Mouse (Mus musculus): Measurements from ENCODE around the gene Phykpl. TPM values are rescaled to one million over a fixed set of nuclear protein-coding genes. Genes with fewer than 3 reads are reported as not detected.
A peak's percentile ranks its signal among the peaks of the same experiment; 100 is the strongest.
"Not testable (repeated sequence)": the region's sequence is repeated elsewhere in the genome, so short reads cannot be mapped to it uniquely, and the experiment has no call there.

Phykpl gene
- total RNA-seq, 2 experiments from 2014 or later = 20.9 to 24.6 TPM

DNA sequence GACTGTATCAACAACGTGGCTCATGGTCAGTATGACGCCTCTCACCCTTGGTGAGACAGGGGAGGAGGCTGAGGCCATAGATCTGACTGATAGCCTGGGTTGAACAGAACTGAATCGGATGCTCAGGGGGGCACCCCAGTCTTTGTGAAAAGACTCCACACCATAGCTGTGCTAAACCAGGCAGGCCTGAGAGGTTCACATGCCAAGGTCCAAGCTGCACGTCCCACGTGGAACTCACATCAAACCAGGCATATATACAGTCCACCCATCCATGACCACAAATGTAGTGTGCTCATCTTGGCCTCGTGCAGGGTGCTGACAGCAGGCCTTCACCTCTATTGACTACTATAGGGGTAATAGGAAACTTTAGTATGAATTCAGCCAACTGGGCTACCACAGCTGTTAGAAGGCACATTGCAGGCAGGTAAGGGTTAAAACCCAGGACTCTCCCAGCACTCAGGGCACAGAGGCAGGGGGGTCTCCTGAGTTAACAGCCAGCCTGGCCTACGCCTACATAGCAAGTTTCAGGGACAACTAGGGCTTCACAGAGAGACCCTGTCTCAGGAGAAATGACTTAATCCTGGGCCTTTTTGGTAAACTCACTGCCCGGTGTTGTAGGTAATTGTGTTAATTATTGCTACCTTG is 1.2 kb downstream of the Phykpl start:
- DNase-seq (ENCODE audit: low spot score in 2 of 2) = no peak

GRCm38 (mm10) chr11:51586411-51586810 is 1.9 kb downstream of the Phykpl start:
- DNase-seq (ENCODE audit: low spot score in 2 of 2) = no peak

GRCm38 (mm10) chr11:51587059-51587458 is 2.5 kb downstream of the Phykpl start:
- DNase-seq (ENCODE audit: low spot score in 2 of 2) = no peak

- no peak for DNase-seq (ENCODE audit: low spot score in 2 of 2)
Observed at GRCm38 (mm10) chr11:51588833-51589232, 4.3 kb downstream of the Phykpl start.

DNA sequence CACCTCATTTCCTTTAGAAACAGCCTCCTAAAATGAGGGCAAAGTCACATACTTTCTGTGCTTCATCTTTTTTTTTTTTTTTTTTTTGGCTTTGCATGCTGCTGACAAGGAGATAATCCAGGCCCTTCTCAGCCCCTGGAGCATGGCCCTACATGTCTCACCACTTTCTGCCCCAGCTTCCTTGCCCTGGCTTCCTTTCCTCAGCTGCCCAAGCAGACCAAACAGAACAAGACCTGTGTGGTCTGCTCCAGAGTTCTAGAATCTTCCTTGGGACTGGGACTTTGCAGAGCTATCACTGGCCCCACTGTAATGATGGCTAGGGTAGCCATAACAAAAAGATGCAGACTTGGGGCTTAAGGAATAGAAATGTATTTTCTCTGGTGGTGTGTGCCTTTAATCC is 5.4 kb downstream of the Phykpl start:
- DNase-seq (ENCODE audit: low spot score in 2 of 2) = no peak

- DNase-seq (ENCODE audit: low spot score in 2 of 2) = no peak
Observed at GRCm38 (mm10) chr11:51591168-51591567, 6.6 kb downstream of the Phykpl start.

DNA sequence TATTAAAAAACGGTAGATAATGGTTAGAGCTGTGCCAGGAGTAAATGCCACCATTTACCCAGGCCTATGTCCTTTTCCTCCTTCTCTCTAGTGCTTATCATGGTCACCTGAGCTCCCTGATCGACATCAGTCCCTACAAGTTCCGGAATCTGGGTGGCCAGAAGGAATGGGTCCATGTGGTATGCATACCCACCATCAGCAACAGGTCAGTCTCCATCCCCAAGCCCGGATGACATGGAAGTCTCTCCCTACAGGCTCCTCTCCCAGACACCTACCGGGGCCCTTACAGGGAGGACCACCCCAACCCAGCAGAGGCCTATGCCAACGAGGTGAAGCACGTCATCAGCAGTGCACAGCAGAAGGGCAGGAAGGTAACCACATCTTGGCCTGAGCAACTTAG is 7.4 kb downstream of the Phykpl start:
- DNase-seq (ENCODE audit: low spot score in 2 of 2) = no peak

GRCm38 (mm10) chr11:51593368-51593767 is 8.8 kb downstream of the Phykpl start:
- no peak for DNase-seq (ENCODE audit: low spot score in 2 of 2)

DNA sequence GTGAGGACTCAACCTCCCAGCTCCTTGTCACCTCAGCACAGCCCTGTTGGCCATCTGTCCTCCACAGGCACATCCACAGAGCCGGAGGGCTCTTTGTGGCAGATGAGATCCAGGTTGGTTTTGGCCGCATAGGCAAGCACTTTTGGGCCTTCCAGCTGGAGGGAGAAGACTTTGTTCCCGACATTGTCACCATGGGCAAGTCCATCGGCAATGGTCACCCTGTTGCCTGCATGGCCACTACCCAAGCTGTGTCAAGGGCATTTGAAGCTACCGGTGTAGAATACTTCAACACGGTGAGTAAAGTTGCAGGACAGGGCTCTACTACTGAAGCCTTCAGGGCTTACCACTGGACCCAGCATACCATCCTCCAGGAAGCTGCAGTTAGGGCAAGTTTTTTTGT is 9.3 kb downstream of the Phykpl start:
- no peak for DNase-seq (ENCODE audit: low spot score in 2 of 2)

DNA sequence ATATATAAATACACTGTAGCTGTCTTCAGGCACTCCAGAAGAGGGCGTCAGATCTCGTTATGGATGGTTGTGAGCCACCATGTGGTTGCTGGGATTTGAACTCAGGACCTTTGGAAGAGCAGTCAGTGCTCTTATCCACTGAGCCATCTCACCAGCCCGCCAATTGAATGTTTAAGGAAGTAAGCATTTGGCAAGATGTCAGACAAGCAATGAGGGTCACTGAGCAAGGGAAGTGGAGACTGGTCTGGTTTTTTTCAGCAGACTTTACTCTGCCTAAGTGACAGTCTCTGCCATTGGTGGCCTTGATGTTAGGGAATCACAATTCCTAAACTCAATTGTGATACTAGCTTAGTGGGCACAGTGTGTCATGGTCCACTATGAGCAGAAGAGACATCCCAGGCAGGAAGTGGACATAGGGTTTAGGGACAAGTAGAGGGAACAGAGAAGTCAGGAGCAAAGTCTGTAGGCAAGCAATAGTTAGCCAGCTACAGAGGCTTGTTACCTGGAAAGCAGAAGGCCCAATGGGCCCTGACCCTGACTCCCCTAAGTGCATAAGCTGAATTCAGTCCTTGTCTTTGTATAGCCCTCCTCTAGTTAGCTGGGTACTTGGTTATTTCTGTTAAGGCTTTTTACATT is 10.3 kb downstream of the Phykpl start:
- DNase-seq (ENCODE audit: low spot score in 2 of 2) = no peak

- DNase-seq (ENCODE audit: low spot score in 2 of 2) = no peak
Observed at GRCm38 (mm10) chr11:51595459-51596083, 11.0 kb downstream of the Phykpl start.

DNA sequence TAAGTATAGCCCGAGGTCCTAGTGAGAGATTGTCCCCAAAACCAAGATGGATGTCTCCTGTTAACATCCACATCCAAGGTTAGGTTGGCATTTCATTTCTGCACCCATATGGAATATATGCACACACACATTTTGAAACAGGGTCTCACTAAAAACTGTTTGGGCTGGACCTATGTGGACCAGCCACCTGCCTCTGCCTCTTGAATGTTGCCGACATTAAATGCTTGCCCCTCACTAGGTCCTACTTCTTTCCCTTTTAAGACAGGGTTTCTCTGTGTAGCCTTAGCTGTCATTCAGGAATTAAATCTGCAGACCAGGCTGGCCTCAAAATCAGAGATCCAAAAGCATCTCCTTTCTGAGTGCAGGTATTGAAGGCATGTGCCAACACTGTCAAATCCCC is 13.0 kb downstream of the Phykpl start:
- no peak for DNase-seq (ENCODE audit: low spot score in 2 of 2)

DNA sequence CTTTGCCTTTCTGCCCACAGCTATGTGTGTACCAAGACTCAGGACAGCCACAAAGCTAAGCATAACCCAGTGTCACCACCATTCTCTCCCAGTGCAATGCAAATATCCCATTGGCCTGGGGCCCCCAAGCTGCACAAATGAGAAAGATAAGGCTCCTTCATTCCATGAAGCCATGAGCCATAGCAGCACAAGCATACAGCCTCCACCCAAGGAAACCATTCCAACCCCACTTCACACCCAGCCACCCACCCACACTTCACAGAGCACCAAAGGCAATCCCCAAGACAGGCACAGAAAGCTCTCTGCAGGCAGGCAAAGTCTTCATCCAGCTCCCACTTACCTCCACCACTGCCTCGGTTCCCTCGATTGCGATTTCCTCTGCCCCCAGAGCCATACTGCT is 17.7 kb downstream of the Phykpl start:
- DNase-seq (ENCODE audit: low spot score in 2 of 2) = no peak

DNA sequence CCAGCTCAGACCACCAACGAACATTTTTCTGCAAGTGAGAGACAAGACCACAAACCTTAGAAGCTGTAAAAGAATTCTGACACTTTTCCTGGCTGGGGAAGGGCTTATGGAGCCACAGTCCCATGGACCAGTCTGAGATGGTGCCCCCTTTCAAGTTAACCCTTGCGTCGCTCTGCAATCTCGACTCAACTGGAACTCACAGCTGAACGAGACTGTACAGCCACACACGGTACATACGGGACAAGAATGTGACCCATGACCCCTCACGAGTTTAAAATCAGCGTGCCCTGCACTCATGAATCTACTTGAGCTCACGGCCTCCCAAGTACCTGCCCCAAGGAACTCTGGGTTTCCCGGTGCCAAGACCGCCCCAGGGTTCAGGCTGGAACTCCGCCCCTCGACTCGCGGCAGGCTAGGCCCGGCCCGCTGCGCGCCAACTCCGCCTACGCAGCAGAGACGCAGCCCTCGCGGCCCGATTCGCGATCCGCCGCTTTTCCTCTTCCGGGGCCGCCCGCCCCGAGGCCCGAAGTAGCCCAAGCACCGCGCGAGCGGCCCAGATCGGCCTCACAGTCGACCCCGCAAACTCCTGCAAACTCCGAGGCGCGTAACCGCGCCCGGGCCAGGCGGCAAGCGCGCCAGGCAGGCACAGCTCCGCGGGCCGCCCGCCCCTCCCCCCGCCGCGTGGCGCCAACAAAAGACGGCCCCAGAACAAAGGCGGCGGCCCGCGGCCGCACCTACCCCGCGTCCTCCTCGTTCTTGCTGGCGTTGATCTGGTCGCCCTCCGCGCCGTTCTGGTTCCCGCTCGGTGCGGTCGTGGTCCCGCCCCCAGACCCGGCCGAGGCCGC is 21.3 kb downstream of the Phykpl start:
- peak; percentile 87 to 88 for DNase-seq (ENCODE audit: low spot score in 2 of 2)

- DNase-seq (ENCODE audit: low spot score in 2 of 2) = peak; percentile 94 to 96
Observed at GRCm38 (mm10) chr11:51606447-51607095, 22.0 kb downstream of the Phykpl start, which contains the start of gene Hnrnpab. Gene Hnrnpab, minus strand, starts transcription at chr11:51606847.

DNA sequence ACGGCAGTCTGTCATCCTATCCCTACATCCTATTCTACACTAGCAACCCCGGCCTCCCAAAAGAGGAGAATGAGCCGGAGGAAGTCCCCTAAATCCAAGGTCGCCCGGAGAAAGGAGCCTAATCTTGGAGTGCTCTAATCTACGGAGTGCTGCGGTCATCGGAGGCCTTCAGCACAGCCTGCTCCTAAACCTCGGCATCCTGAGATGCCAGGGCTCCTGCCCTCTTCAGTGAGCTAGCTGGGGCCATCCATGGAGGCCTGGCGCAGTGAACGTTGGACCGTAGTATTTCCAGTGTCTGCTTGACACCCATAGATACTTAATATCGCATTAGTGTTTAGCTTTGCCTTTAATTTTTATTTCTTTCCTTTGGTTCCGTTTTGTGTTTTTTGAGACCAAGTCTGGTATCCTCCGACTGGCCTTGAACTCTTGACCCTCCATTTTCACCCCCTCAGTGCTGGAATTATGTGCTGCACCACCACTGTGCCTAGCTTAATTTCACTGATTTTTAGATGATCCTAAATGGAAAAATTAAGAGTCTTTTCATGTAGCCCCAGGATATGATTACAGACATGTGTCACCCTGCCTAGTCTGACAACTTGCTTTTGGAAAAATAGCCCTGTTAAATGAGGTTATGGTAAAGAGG is 22.7 kb downstream of the Phykpl start:
- no peak for DNase-seq (ENCODE audit: low spot score in 2 of 2)

DNA sequence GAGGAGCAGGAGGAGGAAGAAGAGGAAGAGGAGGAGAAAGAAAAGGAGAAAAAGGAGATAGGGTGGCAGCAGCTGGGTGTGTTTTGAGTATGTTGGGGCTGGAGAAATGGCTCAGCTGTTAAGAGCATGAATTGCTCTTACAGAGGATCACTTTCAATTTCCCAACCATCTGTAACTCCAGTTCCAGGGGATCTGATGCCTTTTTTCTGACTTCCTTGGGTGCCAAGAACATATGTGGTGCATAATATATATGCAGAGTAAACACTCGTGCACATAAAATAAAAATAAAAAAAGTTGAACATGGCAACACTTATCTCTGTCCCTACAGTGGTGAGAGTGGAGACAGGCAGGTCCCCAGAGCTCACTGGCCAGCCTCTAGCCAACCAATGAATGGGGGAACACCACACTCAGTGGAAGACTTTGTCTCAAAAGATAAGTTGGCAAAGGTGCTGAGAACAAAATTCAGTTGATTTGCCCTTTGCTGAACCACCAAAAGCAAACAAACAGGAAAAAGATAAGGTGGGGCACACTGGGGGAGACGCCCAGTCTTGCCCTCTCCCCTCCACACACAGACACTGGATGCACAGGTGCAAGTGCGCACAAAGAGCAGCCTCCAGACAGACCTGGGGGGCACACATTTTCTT is 24.8 kb downstream of the Phykpl start:
- no peak for DNase-seq (ENCODE audit: low spot score in 2 of 2)

DNA sequence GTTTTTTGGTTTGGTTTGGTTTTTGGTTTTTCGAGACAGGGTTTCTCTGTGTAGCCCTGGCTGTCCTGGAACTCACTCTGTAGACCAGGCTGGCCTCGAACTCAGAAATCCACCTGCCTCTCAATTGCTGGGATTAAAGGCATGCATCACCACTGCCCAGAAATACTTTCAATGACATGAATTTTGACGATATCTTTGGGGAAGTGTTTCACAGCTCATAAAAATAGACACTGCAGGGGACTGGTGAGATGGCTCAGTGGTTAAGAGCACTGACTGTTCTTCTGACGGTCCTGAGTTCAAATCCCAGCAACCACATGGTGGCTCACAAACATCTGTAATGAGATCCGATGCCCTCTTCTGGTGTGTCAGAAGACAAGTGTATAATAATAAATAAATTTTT is 25.4 kb downstream of the Phykpl start:
- DNase-seq (ENCODE audit: low spot score in 2 of 2) = not testable (repeated sequence)

DNA sequence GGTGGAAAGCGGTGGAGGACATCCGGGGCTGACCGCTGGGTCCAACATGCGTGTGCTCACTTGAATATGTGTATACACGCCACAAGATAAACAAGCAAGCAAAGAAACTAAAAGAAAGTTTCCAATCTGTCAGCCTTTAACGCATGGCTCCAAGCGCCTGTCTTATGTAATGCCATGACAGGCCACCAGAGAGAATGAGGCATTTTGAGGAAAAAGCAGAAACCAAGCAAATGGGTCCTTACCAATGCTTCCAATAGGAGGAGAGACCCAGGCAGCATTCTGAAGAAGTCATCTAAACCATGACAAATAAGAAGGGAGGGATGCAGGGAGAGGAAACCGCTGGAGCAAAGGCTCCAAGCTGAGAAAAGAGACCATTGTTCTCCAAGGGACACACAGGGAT is 29.7 kb downstream of the Phykpl start:
- no peak for DNase-seq (ENCODE audit: low spot score in 2 of 2)

DNA sequence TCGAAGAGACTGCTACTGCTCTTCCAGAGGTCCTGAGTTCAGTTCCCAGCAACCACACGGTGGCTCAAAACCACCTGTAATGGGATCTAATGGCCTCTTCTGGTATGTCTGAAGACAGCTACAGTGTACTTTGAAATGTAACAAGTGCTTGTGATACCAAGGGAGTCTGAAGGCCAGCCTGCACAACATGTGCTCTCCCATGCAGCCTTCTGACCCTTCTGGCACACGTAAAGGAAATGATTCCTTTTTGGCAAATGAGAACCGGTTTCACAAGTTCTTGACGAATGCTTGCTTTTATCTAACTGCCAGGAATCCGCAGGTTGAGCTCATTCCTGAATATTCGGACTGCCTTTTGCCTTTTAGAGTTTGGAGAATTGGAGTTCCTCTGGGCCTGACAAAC is 30.6 kb downstream of the Phykpl start:
- DNase-seq (ENCODE audit: low spot score in 2 of 2) = no peak

Data from adrenal gland, adult 18-20 months (tissue).